Mouse (Mus musculus) ES-E14 (cell line): Measurements from ENCODE around the gene Eif1ax. TPM values are rescaled to one million over a fixed set of nuclear protein-coding genes. Genes with fewer than 3 reads are reported as not detected.
"Not testable (repeated sequence)": the region's sequence is repeated elsewhere in the genome, so short reads cannot be mapped to it uniquely, and the experiment has no call there.

ENCODE experiments used
- DNase-seq: peaks from one replicate; pipeline ENCODE4 v3.0.0-alpha.2; 2013; ENCODE audit warnings: low read depth, low spot score
- H3K27ac ChIP-seq: 2 replicates; pipeline ENCODE4 v1.5.1; 2012; ENCODE audit warnings: low read depth, mild to moderate bottlenecking, low read length, moderate library complexity, mixed read lengths; ENCODE audit not compliant: poor library complexity, insufficient read depth, severe bottlenecking
- H3K36me3 ChIP-seq: 2 replicates; pipeline ENCODE4 v1.6.1; 2012; ENCODE audit warnings: mild to moderate bottlenecking, low read length, moderate library complexity, mixed read lengths; ENCODE audit not compliant: control insufficient read depth, poor library complexity, insufficient read depth, severe bottlenecking
- H3K4me1 ChIP-seq, 2 experiments: fragments of 150-350 bp in 1 of 2; sonication (generic) in 1 of 2; 2 replicates each; pipeline ENCODE4 v1.6.1; 2012; ENCODE audit warnings: low read length in 2 of 2, mild to moderate bottlenecking in 1 of 2, mixed read lengths in 1 of 2; ENCODE audit not compliant: control insufficient read depth in 2 of 2, insufficient read depth in 2 of 2, poor library complexity in 1 of 2
- H3K4me3 ChIP-seq, 2 experiments: fragments of 150-350 bp in 1 of 2; sonication (generic) in 1 of 2; 2 replicates each; pipeline ENCODE4 v1.5.1; 2012; ENCODE audit warnings: low read length in 2 of 2, low read depth in 1 of 2, mild to moderate bottlenecking in 1 of 2, mixed read lengths in 1 of 2; ENCODE audit not compliant: insufficient read depth in 1 of 2, poor library complexity in 1 of 2, severe bottlenecking in 1 of 2
- H3K9ac ChIP-seq: 2 replicates; pipeline ENCODE4 v1.6.1; 2012; ENCODE audit warnings: low read depth, mild to moderate bottlenecking, low read length, mixed read lengths; ENCODE audit not compliant: poor library complexity, insufficient read depth, severe bottlenecking
- H3K9me3 ChIP-seq: fragments of 150-350 bp; sonication (generic); 2 replicates; pipeline ENCODE4 v1.6.1; 2012; ENCODE audit warnings: low read depth, mild to moderate bottlenecking, low read length; ENCODE audit not compliant: control insufficient read depth, insufficient read depth
- CHD2 ChIP-seq: IDR thresholded peaks from 2 replicates; pipeline ENCODE4 v1.6.1; 2014; ENCODE audit warnings: mild to moderate bottlenecking, low read depth, low read length, inconsistent platforms
- HCFC1 ChIP-seq: IDR thresholded peaks from 2 replicates; pipeline ENCODE4 v1.6.1; 2012; ENCODE audit warnings: low read length, inconsistent platforms, borderline replicate concordance; ENCODE audit not compliant: insufficient read depth
- MAFK ChIP-seq: IDR thresholded peaks from 2 replicates; pipeline ENCODE4 v1.6.1; 2014; ENCODE audit warnings: mild to moderate bottlenecking, low read depth, low read length, inconsistent platforms; ENCODE audit not compliant: insufficient read depth
- ZC3H11A ChIP-seq: IDR thresholded peaks from 2 replicates; pipeline ENCODE4 v1.6.1; 2012; ENCODE audit warnings: low read depth, mild to moderate bottlenecking, inconsistent platforms, low read length, borderline replicate concordance
- ZNF384 ChIP-seq: IDR thresholded peaks from 2 replicates; pipeline ENCODE4 v1.6.1; 2012; ENCODE audit warnings: low read depth, low read length, inconsistent platforms
- in situ Hi-C, 2 experiments: fragments of 600-800 bp; cut with MboI; formaldehyde crosslinking; loops; one replicate each; pipeline ENCODE4 v1.15.1; 2025; ENCODE audit warnings: low sequenced_read_pairs in 2 of 2, inconsistent platforms in 1 of 2; ENCODE audit not compliant: unreplicated experiment in 2 of 2
- total RNA-seq: library from RNA; depleted of rRNA; stranded (reverse); fragments of 300-350 nt; gene quantifications from 2 replicates; pipeline ENCODE4 v1.2.3, GENCODE M21; 2012; rRNA removed

Eif1ax gene
- total RNA-seq, 1 experiment, result 194 TPM

GRCm38 (mm10) chrX:159414829-159415673 lies 43.1 kb downstream of the Eif1ax start:
- no peak overlapping the region for H3K27ac ChIP-seq
- H3K9me3 ChIP-seq, result no peaks in the 10 kb centered on the region
- no peaks in the 10 kb centered on the region for H3K4me1 ChIP-seq
- no peaks in the 10 kb centered on the region for H3K36me3 ChIP-seq
- peak overlapping the region; percentile 85 to 88 for H3K4me3 ChIP-seq
- TF ChIP-seq MAFK (no peak), HCFC1 (no peak), CHD2 (no peak), ZNF384 (no peak), ZC3H11A (no peak)
- in situ Hi-C loops, result no loop called here
- DNase-seq, result no peak
- H3K9ac ChIP-seq, result peak overlapping the region; percentile 80

GRCm38 (mm10) chrX:159430507-159430906 lies 58.5 kb downstream of the Eif1ax start:
- H3K9me3 ChIP-seq, H3K9ac ChIP-seq, H3K4me1 ChIP-seq, H3K36me3 ChIP-seq, in situ Hi-C loops, H3K27ac ChIP-seq, DNase-seq, H3K4me3 ChIP-seq: not testable (repeated sequence)

Other genes starting within 250 kb of the Eif1ax start
- gene Rps6ka3, start 161.9 kb upstream of the Eif1ax start, total RNA-seq, result 9.6 and 10.0 TPM in 2 replicates
- gene Map7d2, start 42.4 kb downstream of the Eif1ax start, total RNA-seq, result 4.0 and 6.0 TPM in 2 replicates
- gene Bclaf3, start 154.5 kb downstream of the Eif1ax start, total RNA-seq, result 50.7 and 55.2 TPM in 2 replicates